Comparison of ENCODE assay signal across 10 mouse cellular contexts in the genomic region with DNA sequence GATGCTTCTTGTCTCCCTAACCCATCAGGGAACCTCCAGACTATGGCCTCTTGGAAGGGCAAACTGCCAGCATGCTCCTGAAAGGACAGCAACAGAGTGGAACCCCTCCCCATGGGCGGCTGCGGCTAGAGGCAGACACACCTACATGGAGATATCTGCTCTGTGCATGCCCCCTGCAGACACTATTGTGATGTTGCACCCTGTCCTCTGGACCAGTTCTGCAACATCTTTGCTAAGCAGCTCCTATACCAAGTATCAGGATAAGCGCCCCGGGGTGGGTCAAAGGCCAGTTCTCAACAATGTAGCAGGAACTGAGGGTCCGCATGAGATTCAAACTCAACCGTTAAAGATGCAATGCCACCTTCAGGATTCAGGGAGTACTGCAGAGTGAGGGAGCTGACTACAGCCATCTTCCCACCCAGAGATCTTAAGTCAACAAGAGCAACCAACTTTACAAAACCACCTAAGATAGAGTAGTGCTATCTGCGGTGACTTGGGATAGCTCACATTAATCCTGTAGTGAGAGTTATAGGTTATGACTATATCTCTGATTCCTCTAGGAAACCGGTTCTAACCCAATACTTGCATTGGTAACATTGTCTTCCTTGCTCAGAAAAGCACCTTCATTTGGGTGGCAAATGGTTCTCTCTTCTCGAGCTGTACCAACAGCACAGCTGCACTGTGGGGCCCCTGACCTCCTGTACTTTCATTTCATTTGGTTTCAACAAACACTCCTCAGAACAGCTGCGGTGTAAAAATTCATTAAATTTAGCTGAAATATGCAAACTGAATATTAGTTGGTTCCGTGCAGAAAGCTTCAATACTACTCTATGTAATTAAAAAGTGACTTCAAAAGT. TPM values are rescaled to one million over a fixed set of nuclear protein-coding genes. Genes with fewer than 3 reads are reported as not detected.
DNase-seq lines count a peak whose midpoint lies in the region; TF ChIP-seq lines count a peak whose summit lies in the region.
"Had no signal": no experiment of that assay in that cellular context is flagged by ENCODE, and none has a peak within 500 bp of the region (broad histone marks: within the 10 kb centered on the region; RNA-seq: fewer than 3 reads in every experiment).

No protein-coding gene starts in this region.

- TF ChIP-seq POLR2A in embryonic fibroblast, embryonic 13.5 days (IDR thresholded peaks at IDR 0.05; ENCODE audit: low read depth, low read length): no peak
- TF ChIP-seq POLR2A in thymus, adult 2 months (IDR thresholded peaks at IDR 0.05; ENCODE audit: control insufficient read depth, extremely low read depth, insufficient read depth, low read length, poor library complexity): no peak

- no peak overlapping the region for H3K27ac ChIP-seq in embryonic fibroblast, embryonic 13.5 days (ENCODE audit: insufficient read depth, low read length)
- no peak overlapping the region for H3K27ac ChIP-seq in thymus, adult 2 months (ENCODE audit: control insufficient read depth, insufficient read depth, low read length)
- H3K27ac ChIP-seq: embryonic facial prominence, embryonic 12.5 days; neural tube, embryonic 13.5 days had no signal

- intact Hi-C loops in heart, postnatal 36 days (cut with DNase I): loop anchor here (1.0 to 10.0 kb wide), 5 partner anchors 52 to 519 kb away; partner anchors contain the start of gene Txndc5
- intact Hi-C loops in left cerebral cortex, postnatal 4 days (cut with DNase I): no loop called here

- WGBS in thymus, adult 2 months: 41% methylated on average over 11 of the region's 11 CpGs

- TF ChIP-seq CTCF in embryonic fibroblast, embryonic 13.5 days (IDR thresholded peaks at IDR 0.05; ENCODE audit: borderline replicate concordance, insufficient read depth, low read length): peak; percentile 9; the same call in 1 of the 2 replicates
- TF ChIP-seq CTCF in thymus, adult 2 months (IDR thresholded peaks at IDR 0.05; ENCODE audit: borderline replicate concordance, control insufficient read depth, extremely low read depth, insufficient read depth, low read length, poor library complexity): peak; percentile 30; the same call in 1 of the 2 replicates

- DNase-seq in lung, adult 18-20 months: peak; percentile 87 to 93
- DNase-seq in lung, postnatal 25 days (ENCODE audit: low spot score): no peak
- peak; percentile 76 for DNase-seq in adrenal gland, postnatal 10 days
- DNase-seq in heart, postnatal 36 days: peak; percentile 63 to 68
- peak; percentile 37 for DNase-seq in left cerebral cortex, postnatal 4 days
- DNase-seq in naive thymus-derived CD4-positive, alpha-beta T cell, adult 2 months (ENCODE audit: low read depth): peak; percentile 47
- DNase-seq in thymus, adult 2 months: peak; percentile 37

- H3K4me1 ChIP-seq in embryonic fibroblast, embryonic 13.5 days (ENCODE audit: control insufficient read depth, insufficient read depth, low read length): no peaks in the 10 kb centered on the region
- 0 out of 2 replicates have a peak, but pooled peaks cover 6% of the 10 kb centered on the region for H3K4me1 ChIP-seq in thymus, adult 2 months (replicated peaks; ENCODE audit: control insufficient read depth, insufficient read depth, low read length)
- H3K4me1 ChIP-seq: embryonic facial prominence, embryonic 12.5 days; neural tube, embryonic 13.5 days had no signal

- no peaks in the 10 kb centered on the region for H3K36me3 ChIP-seq in thymus, adult 2 months (ENCODE audit: control insufficient read depth, insufficient read depth, low read length)
- H3K36me3 ChIP-seq: embryonic facial prominence, embryonic 12.5 days; neural tube, embryonic 13.5 days had no signal

- H3K4me3 ChIP-seq in embryonic fibroblast, embryonic 13.5 days (ENCODE audit: insufficient read depth, low read length): no peak overlapping the region
- no peak overlapping the region for H3K4me3 ChIP-seq in thymus, adult 2 months (ENCODE audit: control insufficient read depth, insufficient read depth, low read length)
- H3K4me3 ChIP-seq: embryonic facial prominence, embryonic 12.5 days; neural tube, embryonic 13.5 days had no signal

- peaks cover 2% of the 10 kb centered on the region; the same call in 1 of the 2 replicates for H3K27me3 ChIP-seq in thymus, adult 2 months (ENCODE audit: control insufficient read depth, insufficient read depth, low read length)
- H3K27me3 ChIP-seq: embryonic facial prominence, embryonic 12.5 days; neural tube, embryonic 13.5 days had no signal

RNA-seq across cellular contexts. Expression of gene Txndc5, which starts 52.2 kb away (rescaled TPM):
- total RNA-seq in adrenal gland, postnatal 10 days (2021): 100 to 1,000 TPM; 147 to 152 TPM
- 315 and 331 TPM in 2 replicates for polyA plus RNA-seq in embryonic fibroblast, embryonic 13.5 days (2011; ENCODE audit: insufficient read length, low read depth, missing spikeins)
- total RNA-seq in heart, postnatal 36 days (2021): 10 to 100 TPM; 33.0 to 35.0 TPM
- total RNA-seq in left cerebral cortex, postnatal 4 days (2021): 10 to 100 TPM; 45.6 to 45.8 TPM
- polyA plus RNA-seq in thymus, adult 2 months (2012; rRNA removed): 49.4 and 57.4 TPM in 2 replicates

RNA-seq across cellular contexts. Expression of gene Bloc1s5, which starts 54.1 kb away (rescaled TPM):
- 10 to 100 TPM; 20.0 to 25.0 TPM for total RNA-seq in adrenal gland, postnatal 10 days (2021)
- 6.7 and 9.5 TPM in 2 replicates for polyA plus RNA-seq in embryonic fibroblast, embryonic 13.5 days (2011; ENCODE audit: insufficient read length, low read depth, missing spikeins)
- 1 to 10 TPM; 7.6 to 8.9 TPM for total RNA-seq in heart, postnatal 36 days (2021)
- total RNA-seq in left cerebral cortex, postnatal 4 days (2021): 10 to 100 TPM; 10.4 to 11.4 TPM
- 2.7 and 3.5 TPM in 2 replicates for polyA plus RNA-seq in thymus, adult 2 months (2012; rRNA removed)
